Mouse (Mus musculus) spleen, postnatal 36 days (tissue): ENCODE results near the gene Ccr10.

ENCODE experiments used
- DNase-seq, 2 experiments: peaks; one replicate each; pipeline ENCODE4 v3.0.0; 2022; ENCODE audit warnings: low spot score in 2 of 2, mixed read lengths in 1 of 2

The Ccr10 gene

GRCm38 (mm10) chr11:101174851-101175628 is at the start of gene Ccr10:
TSS of gene Ccr10 (minus strand) at chr11:101175443.
- DNase-seq, result no peak

DNA sequence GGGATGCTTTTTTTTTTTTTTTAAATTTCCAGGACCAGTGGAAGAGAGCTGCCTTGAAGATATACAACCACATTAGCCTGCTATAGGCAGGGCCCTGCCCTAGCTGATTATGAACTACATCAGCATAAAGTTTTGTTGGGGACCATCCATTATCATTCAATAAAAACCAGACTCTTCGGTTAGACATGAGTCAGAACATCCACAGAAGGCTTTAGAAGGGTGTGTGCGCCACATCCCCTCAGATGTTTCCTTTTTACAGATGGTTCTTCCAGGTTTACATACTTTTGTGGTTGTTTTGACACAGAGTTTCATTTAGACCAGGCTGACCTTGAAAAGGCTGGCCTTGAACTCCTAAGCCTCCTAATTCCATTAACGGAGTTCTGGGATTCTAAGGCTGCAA is 49.1 kb upstream of the Ccr10 start:
- DNase-seq, result no peak

- no peak for DNase-seq
These were observed 46.2 kb upstream of the Ccr10 start for GRCm38 (mm10) chr11:101221306-101221986.

DNA sequence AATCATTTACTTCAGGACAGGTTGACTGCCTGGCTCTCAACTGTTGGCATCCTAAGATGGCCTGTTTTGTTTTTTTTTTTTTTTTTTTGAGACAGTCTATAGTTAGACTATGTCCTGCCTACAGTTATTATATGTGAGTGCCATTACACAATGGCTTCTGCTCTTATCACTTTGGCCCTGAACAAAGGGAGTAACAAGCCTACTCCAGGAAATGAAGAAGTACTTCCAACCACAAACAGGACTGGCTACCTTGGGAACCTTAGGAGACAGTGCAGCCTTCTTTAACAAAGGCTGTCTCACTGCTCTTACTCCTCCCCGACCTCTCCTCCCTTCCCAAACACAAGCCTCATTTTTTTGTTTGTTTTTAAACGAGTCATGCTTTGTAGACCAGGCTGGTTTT is 45.6 kb upstream of the Ccr10 start:
- no peak for DNase-seq

DNA sequence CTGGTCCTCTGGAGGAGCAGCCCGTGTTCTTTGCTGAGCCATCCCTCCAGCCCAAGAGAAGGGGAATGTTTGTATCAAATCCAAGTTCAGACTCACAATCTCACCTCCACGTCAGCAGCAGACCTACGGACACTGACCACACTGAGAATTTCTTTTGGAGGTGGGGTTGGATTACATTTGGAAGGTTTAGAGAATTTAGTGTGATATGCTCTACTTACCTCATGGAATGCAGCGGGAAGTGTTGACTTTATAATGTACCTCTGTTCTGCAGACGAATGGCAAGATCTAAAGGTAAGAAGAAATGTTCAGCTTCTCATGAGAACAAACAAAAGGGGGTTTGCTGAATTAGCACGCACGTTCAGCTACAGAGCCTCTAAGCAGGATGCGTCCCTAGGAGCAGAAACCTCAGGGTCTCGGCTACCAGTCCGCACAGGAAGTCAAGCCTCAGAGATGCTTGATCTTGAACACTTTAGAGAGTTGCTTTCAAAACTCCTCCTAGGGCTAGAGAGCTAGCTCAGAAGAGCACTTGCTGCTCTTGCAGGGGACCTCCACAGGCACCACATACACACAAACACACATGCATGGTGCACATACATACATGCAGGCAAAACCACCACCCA is 43.3 kb upstream of the Ccr10 start:
- DNase-seq, result no peak

DNA sequence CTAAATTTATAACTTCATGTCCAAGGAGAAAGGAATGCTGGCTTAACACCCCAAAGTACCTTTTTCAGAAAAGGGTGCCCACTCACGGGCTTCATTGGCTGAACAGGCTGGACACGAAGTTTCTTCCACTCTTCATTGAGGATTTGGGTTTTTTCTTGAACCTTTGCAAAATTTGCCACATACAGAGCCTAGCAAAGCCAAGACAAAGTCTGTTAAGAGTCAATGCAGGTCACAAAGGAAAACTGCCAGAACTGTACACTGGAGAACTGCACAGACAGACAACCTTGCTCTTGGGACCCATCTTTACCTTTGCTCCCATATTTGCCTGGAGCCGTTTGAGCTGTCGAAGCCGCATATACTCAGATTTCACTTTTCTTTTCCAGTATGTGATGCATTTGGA is 41.7 kb upstream of the Ccr10 start:
- DNase-seq, result no peak

GRCm38 (mm10) chr11:101211970-101212369 is 36.7 kb upstream of the Ccr10 start:
- peak in 1 of 2 experiments; percentile 61 for DNase-seq

- peak in 1 of 2 experiments; percentile 47 for DNase-seq
These were observed 25.7 kb upstream of the Ccr10 start for GRCm38 (mm10) chr11:101200986-101201385.

DNA sequence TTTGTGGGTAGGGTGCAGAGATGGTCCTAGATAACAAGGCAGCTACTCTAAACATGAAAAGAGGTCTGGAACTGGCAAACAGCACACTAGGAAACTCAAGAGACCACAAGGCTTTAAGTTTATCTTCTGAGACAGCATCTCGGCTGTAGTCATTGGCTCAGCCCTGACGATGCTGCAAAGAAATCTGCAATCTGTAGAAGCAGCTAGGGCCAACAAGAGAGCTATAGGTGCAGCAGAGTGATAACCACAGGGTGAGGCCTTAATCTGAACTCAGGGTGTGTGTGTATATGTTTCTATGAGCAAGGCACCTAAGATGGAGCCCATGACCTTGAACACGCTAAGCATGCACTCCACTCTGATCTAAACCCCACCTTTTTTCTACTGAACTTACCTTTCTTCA is 24.3 kb upstream of the Ccr10 start:
- no peak for DNase-seq

- no peak for DNase-seq
These were observed 20.9 kb upstream of the Ccr10 start for GRCm38 (mm10) chr11:101196175-101196574.

- no peak for DNase-seq
These were observed 20.3 kb upstream of the Ccr10 start for GRCm38 (mm10) chr11:101195571-101195970.

GRCm38 (mm10) chr11:101195101-101195500 is 19.9 kb upstream of the Ccr10 start:
- DNase-seq, result no peak

DNA sequence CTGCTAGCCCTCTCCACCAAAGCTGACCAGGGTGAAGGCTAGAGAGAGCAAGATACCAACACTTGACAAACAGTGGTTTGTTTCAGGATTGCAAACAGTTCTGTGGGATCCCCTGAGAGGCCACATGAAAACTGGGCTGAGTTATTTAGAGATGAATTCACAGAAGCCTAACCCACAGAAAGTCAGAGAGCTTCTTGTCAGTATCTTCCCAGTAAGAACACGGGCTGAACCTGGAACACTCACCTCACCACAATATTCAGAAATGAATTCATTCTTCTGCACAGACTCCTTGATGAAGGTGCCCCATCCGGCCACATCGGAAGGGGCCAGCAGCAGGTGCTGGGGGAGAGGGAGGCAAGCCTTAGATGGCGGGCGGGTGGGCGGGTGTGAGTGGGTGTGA is 19.4 kb upstream of the Ccr10 start:
- no peak for DNase-seq

GRCm38 (mm10) chr11:101194137-101194536 is 18.9 kb upstream of the Ccr10 start:
- no peak for DNase-seq

GRCm38 (mm10) chr11:101193076-101193475 is 17.8 kb upstream of the Ccr10 start:
- DNase-seq, result no peak

- no peak for DNase-seq
These were observed 17.4 kb upstream of the Ccr10 start for GRCm38 (mm10) chr11:101192646-101193045.

DNA sequence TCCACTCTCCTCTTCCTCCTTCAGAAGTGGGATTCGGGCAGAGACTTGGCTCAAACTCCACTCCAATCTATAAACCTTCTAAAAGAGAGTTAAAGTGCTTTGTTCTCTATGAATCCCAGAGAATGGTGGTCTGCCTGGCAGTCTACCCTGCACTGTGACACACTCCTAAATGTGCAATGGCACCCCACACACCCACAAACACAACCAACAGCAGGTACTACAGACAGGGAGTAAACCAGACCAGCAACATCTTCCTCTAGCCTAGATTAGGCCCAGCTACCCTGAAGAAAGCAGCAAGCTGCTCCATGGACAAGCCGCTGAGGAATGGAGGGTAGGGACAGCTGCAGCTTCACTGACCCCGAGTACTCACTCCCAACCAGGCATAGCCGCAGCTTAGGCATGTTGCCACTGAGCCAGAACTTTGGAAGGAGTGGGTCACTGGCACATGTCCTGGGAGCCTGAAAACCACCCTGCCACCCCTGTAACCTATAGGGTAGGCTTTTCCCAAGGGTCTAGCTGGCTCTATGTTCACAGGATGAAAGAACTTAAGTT is 16.8 kb upstream of the Ccr10 start:
- no peak for DNase-seq

- DNase-seq, result no peak
These were observed 16.0 kb upstream of the Ccr10 start for GRCm38 (mm10) chr11:101190913-101191907.

- no peak for DNase-seq
These were observed 15.1 kb upstream of the Ccr10 start for GRCm38 (mm10) chr11:101190181-101190912.

DNA sequence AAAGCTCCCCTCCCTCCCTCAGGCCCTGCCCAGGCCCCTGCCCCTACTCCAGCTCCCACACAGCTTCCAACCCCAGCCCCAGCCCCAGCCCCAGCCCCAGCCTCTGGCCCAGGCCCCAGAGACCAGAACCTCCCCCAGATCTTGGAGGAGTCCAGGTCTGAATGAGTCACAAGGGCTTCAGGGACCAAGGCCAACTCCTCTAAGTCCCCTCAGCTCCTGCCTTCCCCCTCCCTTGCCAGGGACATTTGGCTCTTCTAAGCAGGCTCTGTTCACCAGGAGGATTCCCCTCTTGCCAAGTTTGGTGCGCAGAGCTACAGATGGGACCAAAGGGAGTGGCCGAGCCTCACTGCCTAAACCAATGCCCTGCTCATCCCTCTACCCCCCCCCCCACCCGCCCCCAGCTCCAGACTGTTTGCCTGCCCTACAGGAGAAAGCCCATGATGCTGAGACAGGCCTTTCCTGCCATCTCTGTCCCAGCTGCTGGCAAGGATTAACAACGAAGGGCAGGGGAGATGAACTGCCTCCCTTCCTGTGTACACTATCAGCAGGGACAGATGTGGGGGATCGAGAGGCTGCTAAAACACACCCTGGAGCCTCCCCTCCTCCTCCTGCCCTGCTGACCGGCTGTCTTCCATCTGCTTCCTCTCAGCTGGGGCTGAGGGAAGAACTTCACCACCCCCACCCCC is 14.4 kb upstream of the Ccr10 start:
- peak; percentile 40 to 63 for DNase-seq
